Mouse (Mus musculus) small intestine, adult 2 months (tissue): ENCODE results near the gene Mrpl58. TPM values are rescaled to one million over a fixed set of nuclear protein-coding genes. Genes with fewer than 3 reads are reported as not detected.

Experiments
- H3K27ac ChIP-seq: fragments of 200-500 bp; 2 replicates; pipeline ENCODE4 v1.5.1; 2012; ENCODE audit warnings: low read depth, low read length, control low read depth, inconsistent platforms; ENCODE audit not compliant: insufficient read depth
- H3K27me3 ChIP-seq: fragments of 200-500 bp; 2 replicates; pipeline ENCODE4 v1.6.1; 2012; ENCODE audit warnings: mild to moderate bottlenecking, moderate library complexity, low read length, inconsistent platforms; ENCODE audit not compliant: control insufficient read depth, insufficient read depth
- H3K36me3 ChIP-seq: fragments of 200-500 bp; 2 replicates; pipeline ENCODE4 v1.6.1; 2012; ENCODE audit warnings: mild to moderate bottlenecking, low read length, control low read depth, inconsistent platforms; ENCODE audit not compliant: control insufficient read depth, insufficient read depth
- H3K4me1 ChIP-seq: fragments of 200-500 bp; 2 replicates; pipeline ENCODE4 v1.6.1; 2012; ENCODE audit warnings: low read length, inconsistent platforms, mixed read lengths; ENCODE audit not compliant: control insufficient read depth, insufficient read depth, insufficient read length
- H3K4me3 ChIP-seq: fragments of 200-500 bp; 2 replicates; pipeline ENCODE4 v1.5.1; 2012; ENCODE audit warnings: low read depth, mild to moderate bottlenecking, control low read depth, inconsistent platforms, low read length, moderate library complexity
- CTCF ChIP-seq: fragments of 200-500 bp; IDR thresholded peaks from 2 replicates; pipeline ENCODE4 v1.5.1; 2012; ENCODE audit warnings: low read depth, mild to moderate bottlenecking, control low read depth, inconsistent platforms, low read length, moderate library complexity, mixed read lengths; ENCODE audit not compliant: insufficient replicate concordance, insufficient read length; ENCODE audit errors: extremely low read depth
- POLR2A ChIP-seq: fragments of 200-500 bp; IDR thresholded peaks from 2 replicates; pipeline ENCODE4 v1.6.1; 2012; ENCODE audit warnings: low read depth, mild to moderate bottlenecking, control low read depth, inconsistent platforms, low read length, moderate library complexity
- WGBS: fragments of 180-500 bp; shearing (Covaris S2); methylation state at CpG from one replicate; pipeline ENCODE4 v1.1.7; 2018; 5-methylcytosine and 5-hydroxymethylcytosine counted together
- polyA plus RNA-seq: library from polyadenylated mRNA; depleted of rRNA; stranded (reverse); fragments of >200 nt; gene quantifications from 2 replicates; pipeline ENCODE4 v1.2.3, GENCODE M21; 2012

Mrpl58 gene
- polyA plus RNA-seq, 1 experiment = 45.8 TPM

GRCm38 (mm10) chr11:115437571-115438122 is 34.1 kb downstream of the Mrpl58 start:
- peaks cover 16% of the 10 kb centered on the region for H3K4me1 ChIP-seq
- H3K27ac ChIP-seq = no peak overlapping the region
- no peaks in the 10 kb centered on the region for H3K36me3 ChIP-seq
- no peaks in the 10 kb centered on the region for H3K27me3 ChIP-seq
- TF ChIP-seq POLR2A = no peak
- TF ChIP-seq CTCF = no peak
- no peak overlapping the region for H3K4me3 ChIP-seq
- WGBS = 73% methylated on average over 5 of the region's 5 CpGs

GRCm38 (mm10) chr11:115439326-115439725 is 35.8 kb downstream of the Mrpl58 start:
- TF ChIP-seq CTCF (no peak), POLR2A (no peak)
- H3K4me1 ChIP-seq = peaks cover 8% of the 10 kb centered on the region
- H3K4me3 ChIP-seq = no peak overlapping the region
- whole genome bisulfite sequencing = 84% methylated on average over 3 of the region's 3 CpGs
- no peak overlapping the region for H3K27ac ChIP-seq
- H3K27me3 ChIP-seq = no peaks in the 10 kb centered on the region
- no peaks in the 10 kb centered on the region for H3K36me3 ChIP-seq

GRCm38 (mm10) chr11:115439906-115440595 is 36.5 kb downstream of the Mrpl58 start, which contains the start of gene Trim80:
TSS of gene Trim80 (plus strand) at chr11:115440545.
- TF ChIP-seq POLR2A (no peak), CTCF (no peak)
- Histone ChIP-seq H3K4me1 (peaks cover 7% of the 10 kb centered on the region), H3K36me3 (no peaks in the 10 kb centered on the region), H3K27me3 (no peaks in the 10 kb centered on the region), H3K4me3 (no peak within 1 kb of the TSS), H3K27ac (no peak within 1 kb of the TSS)
- WGBS = 96% methylated on average over 9 of the region's 9 CpGs

DNA sequence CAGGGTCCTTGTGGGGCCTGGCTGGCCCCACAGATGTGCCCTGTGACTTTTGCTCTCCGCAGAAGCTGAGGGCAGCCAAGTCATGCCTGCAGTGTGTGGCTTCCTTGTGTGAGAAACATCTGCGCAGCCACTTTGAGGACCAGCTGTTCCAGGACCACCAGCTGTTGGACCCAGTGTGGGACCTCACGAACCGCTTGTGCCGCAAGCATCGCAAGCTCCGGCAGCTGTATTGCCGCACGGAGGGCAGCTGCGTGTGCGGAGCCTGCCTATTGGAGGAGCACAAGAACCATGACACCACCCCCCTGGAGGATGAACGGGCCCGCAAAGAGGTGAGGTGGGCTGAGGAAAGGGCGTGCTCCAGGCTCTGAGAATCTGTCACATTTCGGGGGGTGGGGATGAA is 37.9 kb downstream of the Mrpl58 start:
- 79% methylated on average over 15 of the region's 15 CpGs for WGBS
- Histone ChIP-seq H3K4me3 (no peak overlapping the region), H3K4me1 (peaks cover 7% of the 10 kb centered on the region), H3K27me3 (no peaks in the 10 kb centered on the region), H3K36me3 (no peaks in the 10 kb centered on the region), H3K27ac (no peak overlapping the region)
- no peak for TF ChIP-seq CTCF

- Histone ChIP-seq H3K36me3 (no peaks in the 10 kb centered on the region), H3K27ac (peak overlapping the region; percentile 92), H3K4me1 (peaks cover 53% of the 10 kb centered on the region), H3K4me3 (peak overlapping the region; percentile 25), H3K27me3 (no peaks in the 10 kb centered on the region)
- 17% methylated on average over 3 of the region's 3 CpGs for WGBS
- no peak for TF ChIP-seq POLR2A
- no peak for TF ChIP-seq CTCF
Measured at GRCm38 (mm10) chr11:115446906-115447305, 43.4 kb downstream of the Mrpl58 start.

- Histone ChIP-seq H3K27me3 (no peaks in the 10 kb centered on the region), H3K4me1 (peaks cover 58% of the 10 kb centered on the region), H3K4me3 (peak overlapping the region; percentile 59), H3K27ac (peak overlapping the region; percentile 92), H3K36me3 (no peaks in the 10 kb centered on the region)
- WGBS = 31% methylated on average over 11 of the region's 11 CpGs
- TF ChIP-seq CTCF (no peak), POLR2A (no peak)
Measured at GRCm38 (mm10) chr11:115447321-115447885, 43.9 kb downstream of the Mrpl58 start.

DNA sequence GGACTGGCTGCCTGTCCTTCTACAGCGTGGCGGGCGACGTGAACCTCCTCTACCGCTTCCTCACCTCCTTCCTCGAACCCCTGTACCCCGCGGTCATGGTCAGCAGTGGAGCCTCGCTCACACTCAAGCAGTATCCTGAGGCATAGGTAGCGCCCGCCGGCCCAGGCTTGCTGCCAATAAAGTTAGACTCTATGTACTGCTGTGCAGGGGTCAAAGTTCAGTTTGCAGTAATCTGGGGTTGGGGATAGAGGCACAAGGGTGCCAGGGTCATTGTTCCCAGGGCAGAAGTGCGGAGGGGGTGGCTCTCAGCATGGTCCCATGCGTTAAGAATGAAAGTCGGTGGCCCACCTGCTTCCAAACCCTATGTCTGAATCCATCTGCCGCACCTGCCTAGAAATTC is 44.5 kb downstream of the Mrpl58 start:
- no peaks in the 10 kb centered on the region for H3K27me3 ChIP-seq
- H3K4me1 ChIP-seq = peaks cover 58% of the 10 kb centered on the region
- no peak for TF ChIP-seq POLR2A
- TF ChIP-seq CTCF = no peak
- peak overlapping the region; percentile 59 for H3K4me3 ChIP-seq
- no peaks in the 10 kb centered on the region for H3K36me3 ChIP-seq
- WGBS = 30% methylated on average over 16 of the region's 16 CpGs
- H3K27ac ChIP-seq = peak overlapping the region; percentile 96
